Mouse (Mus musculus): ENCODE measurements around the gene Olfr1082.
"Not testable (repeated sequence)": the region's sequence is repeated elsewhere in the genome, so short reads cannot be mapped to it uniquely, and the experiment has no call there.

The Olfr1082 gene

DNA sequence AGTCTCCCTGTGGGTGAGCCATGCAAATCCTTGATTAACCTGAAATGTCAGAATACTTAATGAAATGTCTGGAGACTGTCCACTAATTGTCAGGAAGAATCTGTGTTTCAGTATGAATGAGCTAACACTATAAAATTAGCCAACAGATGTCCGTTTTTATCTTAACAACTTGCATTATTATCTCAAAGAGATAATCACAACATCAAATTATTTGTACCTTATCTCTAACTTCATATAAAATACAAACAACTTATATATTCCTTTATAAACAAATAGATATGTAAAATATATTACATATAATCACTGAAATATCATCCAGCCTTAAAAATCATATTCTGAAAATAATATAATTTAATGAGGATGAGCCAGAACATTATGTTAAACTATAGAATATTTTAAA lies at the start of gene Olfr1082:
Gene Olfr1082, minus strand, starts transcription at position 101 of the 400 bp plus-strand sequence.
- DNase-seq (ENCODE audit: low spot score): not testable (repeated sequence)

DNA sequence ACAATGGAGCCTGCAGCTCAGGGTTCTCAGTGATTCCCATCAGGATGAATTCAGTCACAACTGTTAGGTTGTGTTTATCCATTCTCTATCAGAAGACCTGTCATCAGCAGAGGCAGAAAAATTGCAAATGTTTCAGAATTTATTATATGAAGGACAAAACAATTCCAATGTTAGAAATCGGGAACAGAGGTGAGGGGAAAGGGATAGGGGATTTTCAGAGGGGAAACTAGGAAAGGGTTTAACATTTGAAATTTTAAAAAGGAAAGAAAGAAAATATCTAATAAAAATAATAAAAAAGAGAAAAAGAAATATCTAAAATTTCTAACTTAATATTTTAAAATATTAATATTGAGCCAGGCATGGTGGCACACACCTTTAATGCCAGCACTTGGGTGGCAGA lies 40.9 kb upstream of the Olfr1082 start, which contains the start of gene Olfr1084:
Gene Olfr1084, minus strand, starts transcription at position 101 of the 400 bp plus-strand sequence.
- not testable (repeated sequence) for DNase-seq (ENCODE audit: low spot score)

DNA sequence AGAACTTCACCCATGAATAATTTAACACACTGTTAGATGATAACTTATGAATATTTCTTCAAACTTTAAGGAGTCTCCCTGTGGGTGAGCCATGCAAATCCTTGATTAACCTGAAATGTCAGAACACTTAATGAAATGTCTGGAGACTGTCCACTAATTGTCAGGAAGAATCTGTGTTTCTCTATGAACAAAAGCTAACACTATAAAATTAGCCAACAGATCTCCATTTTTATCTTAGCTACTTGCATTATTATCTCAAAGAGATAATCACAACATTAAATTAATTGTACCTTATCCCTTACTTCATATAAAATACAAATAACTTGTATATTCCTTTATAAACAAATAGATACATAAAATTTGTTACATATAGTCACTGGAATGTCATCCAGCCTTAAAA lies 40.6 kb downstream of the Olfr1082 start, which contains the start of gene Olfr1080:
Gene Olfr1080, minus strand, starts transcription at position 101 of the 400 bp plus-strand sequence.
- DNase-seq (ENCODE audit: low spot score): not testable (repeated sequence)
